Mouse (Mus musculus) embryonic facial prominence, embryonic 10.5 days (tissue): ENCODE data around the gene Ephx4. TPM values are rescaled to one million over a fixed set of nuclear protein-coding genes. Genes with fewer than 3 reads are reported as not detected.

Experiments used
- DNase-seq: peaks from one replicate; pipeline ENCODE4 v3.0.0-alpha.2; 2017; ENCODE audit warnings: low spot score
- H3K27ac ChIP-seq: fragments of 300-500 bp; sonication (generic); replicated peaks from 2 replicates; pipeline ENCODE4 v1.5.1; 2016; ENCODE audit warnings: mild to moderate bottlenecking
- H3K27me3 ChIP-seq: fragments of 300-500 bp; sonication (generic); replicated peaks from 2 replicates; pipeline ENCODE4 v1.6.1; 2016; ENCODE audit warnings: low read depth, mild to moderate bottlenecking; ENCODE audit not compliant: poor library complexity, severe bottlenecking
- H3K36me3 ChIP-seq: fragments of 300-500 bp; sonication (generic); replicated peaks from 2 replicates; pipeline ENCODE4 v1.6.1; 2016; ENCODE audit warnings: mild to moderate bottlenecking, moderate library complexity
- H3K4me1 ChIP-seq: fragments of 300-500 bp; sonication (generic); 2 replicates; pipeline ENCODE4 v1.6.1; 2016
- H3K4me3 ChIP-seq: fragments of 300-500 bp; sonication (generic); 2 replicates; pipeline ENCODE4 v1.5.1; 2016; ENCODE audit warnings: mild to moderate bottlenecking, moderate library complexity
- H3K9me3 ChIP-seq: fragments of 300-500 bp; sonication (generic); 2 replicates; pipeline ENCODE4 v1.6.1; 2016; ENCODE audit warnings: mild to moderate bottlenecking
- whole genome bisulfite sequencing: fragments of 180-500 bp; shearing (Covaris S2); methylation state at CpG from one replicate; pipeline ENCODE4 v1.1.7; 2016; 5-methylcytosine and 5-hydroxymethylcytosine counted together
- polyA plus RNA-seq: library from polyadenylated mRNA; unstranded; fragments of >200 nt; fragmentation: Nextera tagmentation; extraction: Ambion mirVana; gene quantifications from 2 replicates; pipeline ENCODE4 v1.2.1, GENCODE M21; 2016

Ephx4 gene
- polyA plus RNA-seq, 1 experiment from 2014 or later: 0.76 TPM

DNA sequence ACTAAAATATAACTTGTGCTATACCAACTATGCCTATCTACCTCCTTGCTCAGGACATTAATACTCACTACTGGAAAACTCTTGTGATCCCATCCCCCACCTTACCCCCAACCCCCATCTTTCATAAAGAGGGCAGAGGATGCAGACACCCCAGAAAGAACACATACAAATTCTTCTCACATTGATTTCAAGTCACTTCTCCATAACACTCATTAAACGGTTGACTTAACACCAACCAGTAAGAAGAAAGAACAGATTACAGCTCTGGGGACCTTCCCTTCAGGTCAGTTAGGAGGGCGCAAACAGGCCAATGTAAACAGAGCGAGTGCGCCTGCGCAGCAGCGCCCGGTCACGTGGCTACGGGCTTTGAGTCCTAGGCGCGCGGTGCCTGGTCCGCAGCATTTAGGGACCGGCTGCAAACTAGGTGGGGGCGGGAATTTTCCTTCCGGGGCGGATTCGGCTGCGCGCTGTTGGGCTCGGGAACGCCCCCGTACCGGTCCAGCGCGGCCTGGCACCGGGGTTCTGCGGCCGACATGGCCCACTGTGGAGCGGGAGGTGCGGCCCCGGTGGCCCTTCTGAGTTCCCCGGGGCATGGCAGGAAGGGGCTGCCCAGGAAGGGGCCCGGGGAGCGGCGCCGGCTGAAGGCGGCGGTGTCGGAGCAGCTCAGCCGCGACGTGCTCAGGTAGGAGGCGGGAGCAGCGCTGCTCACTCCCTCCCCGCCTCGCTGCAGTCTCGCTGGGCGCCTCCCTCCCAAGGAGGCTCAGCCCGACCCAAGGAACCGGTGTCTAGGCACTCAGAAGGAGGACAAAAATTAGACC lies 35.1 kb downstream of the Ephx4 start, which contains the start of gene Btbd8:
TSS of gene Btbd8 (plus strand) at position 534 of the 818 bp plus-strand sequence.
- H3K4me3 ChIP-seq: peak within 1 kb of the TSS; percentile 90
- WGBS: under 1% methylated on average over 51 of the region's 51 CpGs
- peak within 1 kb of the TSS; percentile 97 for H3K27ac ChIP-seq
- peak; percentile 96 for DNase-seq
- no peaks in the 10 kb centered on the region for H3K9me3 ChIP-seq
- H3K36me3 ChIP-seq: no peaks in the 10 kb centered on the region
- H3K4me1 ChIP-seq: peaks cover 12% of the 10 kb centered on the region
- no peaks in the 10 kb centered on the region for H3K27me3 ChIP-seq

DNA sequence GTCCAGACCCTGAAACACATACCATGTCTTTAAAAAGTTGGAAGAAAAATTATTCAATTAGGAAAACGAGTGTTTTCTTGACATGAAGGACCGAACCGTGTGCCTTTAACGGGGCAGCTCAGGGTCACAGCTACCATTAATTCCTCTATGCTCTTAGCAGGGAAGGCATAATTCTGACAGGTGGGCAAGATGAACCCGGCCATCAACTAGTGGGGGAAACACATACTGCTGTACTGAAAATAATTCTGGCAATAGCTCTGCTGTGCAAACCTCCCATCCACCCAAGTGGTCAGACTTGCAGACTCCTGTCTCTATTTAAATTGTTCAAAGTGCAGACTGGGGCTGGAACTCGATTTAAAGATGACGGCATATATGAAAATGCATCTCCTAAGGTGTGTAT lies 35.8 kb downstream of the Ephx4 start:
- Histone ChIP-seq H3K27me3 (no peaks in the 10 kb centered on the region), H3K36me3 (no peaks in the 10 kb centered on the region), H3K4me3 (peak overlapping the region; percentile 90), H3K4me1 (peaks cover 12% of the 10 kb centered on the region), H3K27ac (peak overlapping the region; percentile 97), H3K9me3 (no peaks in the 10 kb centered on the region)
- 26% methylated on average over 7 of the region's 7 CpGs for WGBS
- no peak for DNase-seq

DNA sequence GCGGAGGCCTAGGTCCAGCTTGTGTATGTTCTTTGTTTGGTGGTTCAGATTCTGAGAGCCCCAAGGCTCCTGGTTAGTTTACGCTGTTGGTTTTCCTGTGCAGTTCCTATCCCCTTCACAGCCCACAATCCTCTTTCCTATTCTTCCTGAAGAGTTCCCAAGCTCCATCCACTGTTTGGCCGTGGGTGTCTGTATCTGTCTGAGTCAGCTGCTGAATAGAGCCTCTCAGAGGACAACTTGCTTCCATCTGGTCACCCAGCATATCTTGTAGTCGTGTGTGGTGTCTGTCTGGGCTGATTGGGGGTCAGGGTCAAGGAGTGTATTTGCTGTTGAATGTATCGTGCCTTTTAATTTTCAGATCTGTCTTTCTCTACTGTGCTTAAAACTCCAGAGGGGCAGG lies 39.3 kb downstream of the Ephx4 start:
- Histone ChIP-seq H3K4me1 (peaks cover 11% of the 10 kb centered on the region), H3K4me3 (no peak overlapping the region), H3K27me3 (no peaks in the 10 kb centered on the region), H3K9me3 (no peaks in the 10 kb centered on the region), H3K27ac (no peak overlapping the region), H3K36me3 (no peaks in the 10 kb centered on the region; the same call in 1 of the 2 replicates)
- 82% methylated on average over 5 of the region's 5 CpGs for WGBS
- DNase-seq: no peak

DNA sequence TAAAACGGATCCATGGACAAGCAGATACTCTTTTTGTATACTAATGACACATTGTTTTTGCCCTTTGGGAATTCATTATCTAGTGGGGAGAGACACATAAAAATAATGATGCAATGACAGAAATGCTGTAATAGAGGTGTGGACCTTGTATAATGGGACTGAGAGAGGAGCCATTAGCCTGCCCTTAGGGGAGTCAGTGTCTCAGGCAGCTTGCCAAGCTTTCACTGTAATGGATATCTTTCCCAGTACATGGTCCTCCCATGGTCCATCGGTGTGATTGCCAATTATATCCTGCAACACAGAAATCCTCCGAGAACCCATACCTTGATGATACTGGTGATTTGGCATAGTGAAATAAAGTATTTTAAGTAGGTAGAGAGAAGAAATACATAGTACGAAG lies 41.7 kb downstream of the Ephx4 start:
- Histone ChIP-seq H3K27me3 (no peaks in the 10 kb centered on the region), H3K4me3 (no peak overlapping the region), H3K27ac (no peak overlapping the region), H3K4me1 (no peaks in the 10 kb centered on the region), H3K9me3 (no peaks in the 10 kb centered on the region), H3K36me3 (no peaks in the 10 kb centered on the region; the same call in 1 of the 2 replicates)
- WGBS: 92% methylated on average over 4 of the region's 4 CpGs
- no peak for DNase-seq

DNA sequence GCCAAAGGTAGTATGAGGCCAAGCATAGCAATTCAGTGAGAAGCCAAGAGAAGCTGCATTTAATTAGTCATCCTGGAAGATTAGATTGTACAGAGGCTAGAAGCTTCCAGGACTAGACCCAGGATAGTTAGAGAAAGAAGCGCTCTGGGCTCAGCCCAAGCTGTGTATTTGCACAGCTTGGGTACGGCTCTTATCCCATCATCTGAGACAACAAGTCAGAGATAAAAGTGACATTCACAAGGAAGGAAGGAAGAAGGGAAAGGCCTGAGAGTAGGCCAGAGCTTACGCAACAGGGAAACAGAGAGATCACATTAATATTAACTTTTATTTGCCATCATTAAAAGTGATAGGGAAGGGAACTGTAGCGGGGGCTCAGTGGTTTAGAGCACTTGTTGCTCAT lies 45.4 kb downstream of the Ephx4 start:
- 88% methylated on average over 4 of the region's 4 CpGs for WGBS
- H3K27ac ChIP-seq: no peak overlapping the region
- H3K4me1 ChIP-seq: no peaks in the 10 kb centered on the region
- H3K4me3 ChIP-seq: no peak overlapping the region
- no peak for DNase-seq
- no peaks in the 10 kb centered on the region for H3K9me3 ChIP-seq
- H3K36me3 ChIP-seq: no peaks in the 10 kb centered on the region; the same call in 1 of the 2 replicates
- H3K27me3 ChIP-seq: no peaks in the 10 kb centered on the region

DNA sequence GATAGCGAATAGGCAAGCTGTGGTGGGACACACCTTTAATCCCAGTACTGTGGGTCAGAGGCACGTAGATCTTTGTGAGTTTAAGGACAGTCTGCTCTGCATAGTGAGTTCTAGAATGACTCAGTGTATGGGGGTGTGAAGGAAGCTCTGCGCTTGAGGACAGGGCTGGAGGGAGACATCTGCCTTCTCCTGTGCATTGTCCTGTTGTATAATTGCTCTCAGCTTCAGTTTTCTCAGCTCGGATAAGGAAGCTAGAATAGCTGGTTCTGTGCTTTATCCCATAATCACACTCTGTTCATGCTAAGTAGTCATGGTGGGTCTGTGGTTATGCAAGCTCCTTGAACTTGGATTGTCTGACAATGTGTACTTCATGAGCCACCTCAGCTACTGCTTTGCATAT lies 46.2 kb downstream of the Ephx4 start:
- H3K36me3 ChIP-seq: no peaks in the 10 kb centered on the region; the same call in none of the 2 replicates
- H3K27me3 ChIP-seq: no peaks in the 10 kb centered on the region
- 90% methylated on average over 4 of the region's 4 CpGs for WGBS

DNA sequence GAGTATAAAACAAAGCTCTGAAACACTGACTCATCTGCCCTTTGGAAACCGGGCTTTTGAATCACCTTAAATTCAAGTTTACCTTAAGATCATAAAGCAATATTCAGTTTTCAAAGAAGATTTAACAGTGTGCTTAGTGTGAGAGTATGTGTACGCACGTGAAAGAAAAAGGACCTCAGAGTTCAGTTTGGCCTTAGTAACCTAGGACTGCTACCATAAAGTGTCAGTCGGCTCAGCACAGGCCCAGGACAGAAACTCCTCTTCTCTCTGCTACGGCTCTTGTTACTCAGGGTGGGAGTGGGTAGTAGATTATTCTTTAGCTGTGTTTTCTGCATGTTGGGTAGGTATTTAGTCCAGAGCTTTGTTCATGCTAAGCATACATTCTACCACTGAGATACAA lies 47.1 kb downstream of the Ephx4 start:
- H3K27ac ChIP-seq: no peak overlapping the region
- 93% methylated on average over 5 of the region's 5 CpGs for WGBS

More for the DNA sequence above, 46.2 kb downstream of the Ephx4 start:
- DNase-seq: no peak
- no peaks in the 10 kb centered on the region for H3K9me3 ChIP-seq
- H3K27ac ChIP-seq: no peak overlapping the region
- H3K4me1 ChIP-seq: no peaks in the 10 kb centered on the region
- no peak overlapping the region for H3K4me3 ChIP-seq

DNA sequence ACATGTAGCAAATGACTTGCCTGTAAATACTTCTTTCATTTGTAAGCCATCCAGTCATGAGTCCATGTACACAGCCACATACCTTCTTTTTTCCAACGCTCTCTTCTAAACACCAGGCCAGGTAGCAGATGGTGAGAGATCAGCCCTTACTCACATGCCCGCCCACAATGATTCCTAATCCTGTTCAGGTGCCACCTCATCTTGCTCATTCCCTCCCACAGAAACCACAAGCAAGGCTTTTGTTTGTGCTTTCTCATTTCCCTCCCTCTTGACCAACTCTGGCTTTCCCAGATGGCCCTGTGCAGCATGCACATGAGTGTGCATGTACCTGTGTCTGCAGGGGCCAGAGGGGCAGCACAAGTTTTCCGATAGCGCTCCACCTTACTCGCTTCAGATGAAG lies 47.8 kb downstream of the Ephx4 start:
- no peak overlapping the region for H3K27ac ChIP-seq
- H3K36me3 ChIP-seq: no peaks in the 10 kb centered on the region; the same call in none of the 2 replicates
- H3K4me1 ChIP-seq: no peaks in the 10 kb centered on the region
- no peak overlapping the region for H3K4me3 ChIP-seq
- WGBS: 95% methylated on average over 5 of the region's 5 CpGs
- no peak for DNase-seq
- no peaks in the 10 kb centered on the region for H3K9me3 ChIP-seq
- H3K27me3 ChIP-seq: no peaks in the 10 kb centered on the region

More for the DNA sequence above, 47.1 kb downstream of the Ephx4 start:
- H3K4me3 ChIP-seq: no peak overlapping the region
- no peaks in the 10 kb centered on the region for H3K4me1 ChIP-seq
- no peaks in the 10 kb centered on the region for H3K9me3 ChIP-seq
- DNase-seq: no peak
- H3K27me3 ChIP-seq: no peaks in the 10 kb centered on the region
- H3K36me3 ChIP-seq: no peaks in the 10 kb centered on the region; the same call in none of the 2 replicates

DNA sequence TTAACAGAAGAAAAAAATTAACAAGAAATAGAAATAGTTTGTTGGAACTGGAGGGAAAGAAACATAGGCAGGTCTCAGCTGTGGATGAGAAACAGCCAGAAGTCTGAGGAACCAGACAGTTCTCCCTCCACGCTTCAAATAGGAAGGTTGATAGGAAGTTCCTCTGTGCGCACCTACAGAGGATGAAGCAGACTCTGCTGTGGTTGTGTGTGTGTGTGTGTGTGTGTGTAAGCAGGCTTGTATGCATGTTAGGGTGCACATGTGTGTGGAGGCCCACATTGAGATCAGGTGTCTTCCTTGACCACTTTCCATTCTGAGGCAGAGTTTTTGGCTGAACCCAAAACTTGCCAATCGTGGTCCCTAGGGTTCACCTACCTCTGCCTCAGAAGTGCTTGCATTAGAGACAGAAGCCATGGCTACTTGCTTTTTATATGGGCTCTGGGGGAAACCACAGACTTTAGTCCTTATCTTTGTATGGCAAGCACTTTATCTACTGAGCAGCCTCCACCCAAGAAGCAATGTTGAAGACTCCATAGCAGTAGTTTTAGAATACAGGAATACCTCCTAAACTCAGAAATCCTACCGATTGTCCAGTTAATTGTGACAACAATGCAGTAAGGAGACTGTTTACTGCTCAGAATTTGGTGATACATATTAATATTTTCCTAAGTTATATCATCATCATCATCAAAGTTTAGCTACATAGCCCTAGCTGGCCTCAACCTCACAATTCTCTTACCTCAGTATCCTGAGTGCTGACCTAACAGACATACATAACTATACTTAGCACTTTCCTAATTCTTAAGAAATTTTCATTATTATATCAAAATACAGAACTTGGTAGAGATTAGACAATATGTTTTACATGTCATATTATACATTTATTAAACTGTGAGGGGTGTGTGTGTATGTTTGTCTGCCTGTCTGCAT lies 59.9 kb downstream of the Ephx4 start:
- Histone ChIP-seq H3K9me3 (no peaks in the 10 kb centered on the region), H3K27ac (no peak overlapping the region), H3K36me3 (no peaks in the 10 kb centered on the region), H3K4me3 (no peak overlapping the region), H3K27me3 (no peaks in the 10 kb centered on the region), H3K4me1 (peaks cover 7% of the 10 kb centered on the region)
- WGBS: 92% methylated on average over 4 of the region's 4 CpGs
- DNase-seq: no peak

DNA sequence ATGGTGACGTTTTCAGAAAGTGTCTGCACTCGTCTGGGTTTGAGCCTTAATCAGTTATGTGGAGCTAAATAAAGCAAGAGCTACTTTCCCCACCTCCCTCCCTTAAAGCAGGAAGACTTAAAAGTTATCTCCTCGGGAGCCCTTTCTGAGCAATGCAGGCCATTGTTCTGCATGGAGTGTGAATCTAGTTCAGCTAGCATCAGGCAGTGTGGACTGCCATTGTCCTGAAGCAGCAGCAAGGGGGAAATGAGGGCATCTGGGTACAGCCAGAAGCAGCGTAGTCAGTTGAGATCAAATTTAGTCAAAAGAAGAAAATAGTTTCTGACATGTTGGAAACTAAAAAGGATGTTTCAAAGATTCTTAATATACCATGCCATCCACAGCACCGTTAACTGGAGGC lies 64.0 kb downstream of the Ephx4 start:
- 41% methylated on average over 5 of the region's 5 CpGs for WGBS
- Histone ChIP-seq H3K4me1 (peaks cover 7% of the 10 kb centered on the region), H3K36me3 (peaks cover 8% of the 10 kb centered on the region), H3K4me3 (no peak overlapping the region), H3K9me3 (no peaks in the 10 kb centered on the region), H3K27me3 (no peaks in the 10 kb centered on the region), H3K27ac (no peak overlapping the region)
- no peak for DNase-seq

DNA sequence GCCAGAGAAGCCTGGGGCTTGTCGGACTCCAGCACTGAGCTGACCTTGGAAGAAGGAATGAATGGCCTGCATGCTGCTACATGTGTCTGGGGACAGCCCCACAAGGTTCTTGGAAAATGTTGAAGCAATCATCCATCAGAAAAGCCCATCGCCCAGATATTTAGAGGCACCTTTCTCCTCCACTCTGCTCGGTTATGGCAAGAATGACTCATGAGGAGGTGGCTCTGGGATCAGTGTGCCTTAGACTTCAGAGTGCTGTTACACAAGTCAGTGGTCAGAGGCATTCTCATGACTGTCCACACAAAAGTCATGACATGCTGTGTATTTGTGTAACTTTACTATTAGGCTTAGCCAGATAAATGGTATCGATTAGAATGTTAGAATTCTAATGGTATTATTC lies 64.6 kb downstream of the Ephx4 start:
- Histone ChIP-seq H3K4me3 (no peak overlapping the region), H3K9me3 (no peaks in the 10 kb centered on the region), H3K27ac (no peak overlapping the region), H3K36me3 (peaks cover 9% of the 10 kb centered on the region), H3K27me3 (no peaks in the 10 kb centered on the region), H3K4me1 (peaks cover 7% of the 10 kb centered on the region)
- 75% methylated on average over 4 of the region's 4 CpGs for WGBS
- no peak for DNase-seq

DNA sequence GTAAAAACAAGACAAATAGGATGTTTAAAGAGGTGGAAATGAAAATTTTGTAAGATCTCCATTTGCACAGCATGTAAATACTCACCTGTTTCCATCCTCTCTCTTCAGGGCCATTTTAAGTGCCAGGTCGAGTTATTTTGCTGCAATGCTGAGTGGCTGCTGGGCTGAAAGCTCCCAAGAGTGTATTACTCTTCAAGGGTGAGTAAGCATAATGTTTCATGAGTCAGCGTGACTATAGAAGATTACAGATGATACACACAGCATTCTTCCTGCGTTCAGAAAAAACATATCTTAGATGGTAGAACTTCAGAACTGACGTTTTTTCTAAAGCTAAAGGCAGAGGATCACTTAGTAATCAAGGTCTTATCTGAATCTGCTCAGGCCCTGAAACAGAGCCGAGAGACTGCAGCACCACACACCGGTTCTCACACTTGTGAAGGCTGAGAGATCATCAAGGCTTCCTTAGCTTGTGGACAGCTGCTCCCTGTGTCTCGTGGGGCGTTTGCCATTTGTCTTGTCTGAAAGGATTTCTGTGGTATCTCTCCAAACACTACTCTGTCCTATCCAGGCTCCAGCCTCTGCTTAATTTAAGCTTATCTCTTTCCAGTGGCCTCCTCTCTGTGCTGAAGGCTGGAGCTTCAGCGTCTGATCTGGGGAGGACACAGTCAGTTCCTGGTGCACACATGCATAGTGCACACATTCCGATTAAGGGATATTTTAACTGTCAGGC lies 68.2 kb downstream of the Ephx4 start:
- Histone ChIP-seq H3K36me3 (peaks cover 21% of the 10 kb centered on the region), H3K27ac (no peak overlapping the region), H3K9me3 (no peaks in the 10 kb centered on the region), H3K27me3 (no peaks in the 10 kb centered on the region), H3K4me3 (no peak overlapping the region), H3K4me1 (peaks cover 7% of the 10 kb centered on the region)
- DNase-seq: no peak
- 85% methylated on average over 10 of the region's 10 CpGs for WGBS
